Mouse (Mus musculus) intestine, embryonic 16.5 days (tissue): ENCODE data around the gene Zic5. TPM values are rescaled to one million over a fixed set of nuclear protein-coding genes. Genes with fewer than 3 reads are reported as not detected.

Experiments used
- ATAC-seq: fragments of 200-750 bp; cut with Nextera tagmentation; 2 replicates; pipeline ENCODE4 v1.8.0; 2017; ENCODE audit warnings: moderate TSS enrichment, moderate library complexity
- H3K27ac ChIP-seq: fragments of 300-500 bp; sonication (generic); 2 replicates; pipeline ENCODE4 v1.5.1; 2014; ENCODE audit warnings: mild to moderate bottlenecking, low read length
- H3K27me3 ChIP-seq: fragments of 300-500 bp; sonication (generic); replicated peaks from 2 replicates; pipeline ENCODE4 v1.6.1; 2014; ENCODE audit warnings: low read length, control low read depth, mixed read lengths; ENCODE audit not compliant: control insufficient read depth, insufficient read depth
- H3K36me3 ChIP-seq: fragments of 300-500 bp; sonication (generic); 2 replicates; pipeline ENCODE4 v1.6.1; 2014; ENCODE audit warnings: low read length, control low read depth; ENCODE audit not compliant: control insufficient read depth, insufficient read depth
- H3K4me1 ChIP-seq: fragments of 300-500 bp; sonication (generic); 2 replicates; pipeline ENCODE4 v1.6.1; 2014; ENCODE audit warnings: low read length, control low read depth, mixed read lengths; ENCODE audit not compliant: control insufficient read depth, insufficient read depth
- H3K4me2 ChIP-seq: fragments of 300-500 bp; sonication (generic); 2 replicates; pipeline ENCODE4 v1.6.1; 2014; ENCODE audit warnings: low read depth, low read length, control low read depth
- H3K4me3 ChIP-seq: fragments of 300-500 bp; sonication (generic); 2 replicates; pipeline ENCODE4 v1.5.1; 2014; ENCODE audit warnings: mild to moderate bottlenecking, low read length
- H3K9ac ChIP-seq: fragments of 300-500 bp; sonication (generic); 2 replicates; pipeline ENCODE4 v1.6.1; 2014; ENCODE audit warnings: low read depth, low read length
- H3K9me3 ChIP-seq: fragments of 300-500 bp; sonication (generic); 2 replicates; pipeline ENCODE4 v1.6.1; 2016; ENCODE audit warnings: low read length, control low read depth; ENCODE audit not compliant: control insufficient read depth
- WGBS: fragments of 180-500 bp; shearing (Covaris S2); extraction: QIAGEN DNeasy Blood & Tissue Kit; methylation state at CpG from one replicate; pipeline ENCODE4 v1.1.7; 2014; 5-methylcytosine and 5-hydroxymethylcytosine counted together
- polyA plus RNA-seq: library from polyadenylated mRNA; unstranded; fragments of >200 nt; fragmentation: Nextera tagmentation; extraction: Ambion mirVana; gene quantifications from 2 replicates; pipeline ENCODE4 v1.2.1, GENCODE M21; 2015

Gene Zic5
- not detected in 2 replicates for polyA plus RNA-seq

- H3K27ac ChIP-seq = no peak within 1 kb of the TSS
- H3K4me3 ChIP-seq = peak within 1 kb of the TSS; percentile 55
- H3K27me3 ChIP-seq = peaks cover 85% of the 10 kb centered on the region
- H3K9me3 ChIP-seq = no peaks in the 10 kb centered on the region
- H3K4me1 ChIP-seq = peaks cover 17% of the 10 kb centered on the region
- no peaks in the 10 kb centered on the region for H3K36me3 ChIP-seq
- H3K9ac ChIP-seq = peak within 1 kb of the TSS; percentile 19; the same call in 1 of the 2 replicates
- peak within 1 kb of the TSS; percentile 94 for H3K4me2 ChIP-seq
- ATAC-seq = peak; percentile 24
- WGBS = under 1% methylated on average over 57 of the region's 62 CpGs
Observed at GRCm38 (mm10) chr14:122464763-122465741, at the start of gene Zic5. Gene Zic5 (minus strand): TSS chr14:122465677.

GRCm38 (mm10) chr14:122513511-122514036 lies 48.1 kb upstream of the Zic5 start:
- ATAC-seq = no peak
- Histone ChIP-seq H3K9ac (no peak overlapping the region), H3K27ac (no peak overlapping the region), H3K4me2 (no peak overlapping the region), H3K4me1 (no peaks in the 10 kb centered on the region), H3K4me3 (no peak overlapping the region), H3K9me3 (no peaks in the 10 kb centered on the region), H3K27me3 (no peaks in the 10 kb centered on the region), H3K36me3 (no peaks in the 10 kb centered on the region)
- 40% methylated on average over 1 of the region's 1 CpGs for WGBS

- Histone ChIP-seq H3K4me2 (no peak overlapping the region), H3K36me3 (no peaks in the 10 kb centered on the region), H3K4me3 (no peak overlapping the region), H3K9ac (no peak overlapping the region), H3K27ac (no peak overlapping the region), H3K27me3 (no peaks in the 10 kb centered on the region), H3K9me3 (no peaks in the 10 kb centered on the region), H3K4me1 (no peaks in the 10 kb centered on the region)
- 56% methylated on average over 3 of the region's 3 CpGs for WGBS
- ATAC-seq = no peak
Observed at GRCm38 (mm10) chr14:122511519-122511918, 46.0 kb upstream of the Zic5 start.

- ATAC-seq = no peak
- Histone ChIP-seq H3K4me3 (no peak overlapping the region), H3K4me1 (no peaks in the 10 kb centered on the region), H3K9me3 (no peaks in the 10 kb centered on the region), H3K9ac (no peak overlapping the region), H3K27me3 (no peaks in the 10 kb centered on the region), H3K4me2 (no peak overlapping the region), H3K27ac (no peak overlapping the region), H3K36me3 (no peaks in the 10 kb centered on the region)
- 19% methylated on average over 2 of the region's 2 CpGs for WGBS
Observed at GRCm38 (mm10) chr14:122509058-122509457, 43.6 kb upstream of the Zic5 start.

GRCm38 (mm10) chr14:122492015-122492414 lies 26.5 kb upstream of the Zic5 start:
- WGBS = 71% methylated on average over 1 of the region's 1 CpGs
- no peak overlapping the region for H3K4me3 ChIP-seq
- ATAC-seq = no peak

GRCm38 (mm10) chr14:122491521-122491920 lies 26.0 kb upstream of the Zic5 start:
- Histone ChIP-seq H3K27ac (no peak overlapping the region), H3K27me3 (peaks cover 28% of the 10 kb centered on the region), H3K9ac (no peak overlapping the region), H3K4me3 (no peak overlapping the region), H3K36me3 (no peaks in the 10 kb centered on the region), H3K4me2 (no peak overlapping the region), H3K4me1 (no peaks in the 10 kb centered on the region), H3K9me3 (no peaks in the 10 kb centered on the region)
- 78% methylated on average over 6 of the region's 6 CpGs for WGBS
- ATAC-seq = no peak

More at GRCm38 (mm10) chr14:122492015-122492414, 26.5 kb upstream of the Zic5 start:
- H3K27me3 ChIP-seq = peaks cover 28% of the 10 kb centered on the region
- H3K9ac ChIP-seq = no peak overlapping the region
- H3K27ac ChIP-seq = no peak overlapping the region
- no peak overlapping the region for H3K4me2 ChIP-seq
- no peaks in the 10 kb centered on the region for H3K36me3 ChIP-seq
- no peaks in the 10 kb centered on the region for H3K9me3 ChIP-seq
- H3K4me1 ChIP-seq = no peaks in the 10 kb centered on the region

- Histone ChIP-seq H3K4me2 (peak within 1 kb of the TSS; percentile 35), H3K9ac (no peak within 1 kb of the TSS), H3K36me3 (no peaks in the 10 kb centered on the region), H3K4me3 (peak within 1 kb of the TSS; percentile 21; the same call in 1 of the 2 replicates), H3K27me3 (peaks cover 29% of the 10 kb centered on the region), H3K9me3 (no peaks in the 10 kb centered on the region), H3K27ac (no peak within 1 kb of the TSS), H3K4me1 (no peaks in the 10 kb centered on the region)
- peak; percentile 66 for ATAC-seq
- 2% methylated on average over 51 of the region's 51 CpGs for WGBS
Observed at GRCm38 (mm10) chr14:122490441-122491328, 25.2 kb upstream of the Zic5 start, which contains the start of gene Gm10837. Gene Gm10837 (plus strand): TSS chr14:122490586.

- H3K4me2 ChIP-seq = no peak overlapping the region
- H3K4me3 ChIP-seq = no peak overlapping the region
- peaks cover 37% of the 10 kb centered on the region for H3K27me3 ChIP-seq
- H3K9ac ChIP-seq = no peak overlapping the region
- no peaks in the 10 kb centered on the region for H3K36me3 ChIP-seq
- no peaks in the 10 kb centered on the region for H3K9me3 ChIP-seq
- no peak for ATAC-seq
- no peak overlapping the region for H3K27ac ChIP-seq
- 5% methylated on average over 12 of the region's 12 CpGs for WGBS
- no peaks in the 10 kb centered on the region for H3K4me1 ChIP-seq
Observed at GRCm38 (mm10) chr14:122489686-122490414, 24.4 kb upstream of the Zic5 start.
